Mouse (Mus musculus): Measurements from ENCODE around the gene Pard3. TPM values are rescaled to one million over a fixed set of nuclear protein-coding genes. Genes with fewer than 3 reads are reported as not detected.

Pard3 gene
- polyA plus RNA-seq, 1 experiment, result 58.8 TPM

- TF ChIP-seq CTCF (IDR thresholded peaks at IDR 0.05; ENCODE audit: insufficient read depth, low read length), result no peak
- no peak for TF ChIP-seq POLR2A (IDR thresholded peaks at IDR 0.05; ENCODE audit: borderline replicate concordance, extremely low read depth, low read depth, low read length)
- H3K4me3 ChIP-seq (replicated peaks; ENCODE audit: extremely low read depth, low read depth, low read length), result no peak overlapping the region
- DNase-seq, result no peak
- WGBS, result 54% methylated on average over 5 of the region's 5 CpGs
- H3K4me1 ChIP-seq (ENCODE audit: control insufficient read depth, insufficient read depth, low read length), result no peaks in the 10 kb centered on the region
These were observed 363.2 kb downstream of the Pard3 start for GRCm38 (mm10) chr8:127426857-127427256.

GRCm38 (mm10) chr8:127428004-127428403 lies 364.3 kb downstream of the Pard3 start:
- Histone ChIP-seq H3K4me3 (replicated peaks; ENCODE audit: extremely low read depth, low read depth, low read length) (no peak overlapping the region), H3K4me1 (ENCODE audit: control insufficient read depth, insufficient read depth, low read length) (no peaks in the 10 kb centered on the region; the same call in 1 of the 2 replicates)
- 78% methylated on average over 7 of the region's 7 CpGs for WGBS
- TF ChIP-seq POLR2A (IDR thresholded peaks at IDR 0.05; ENCODE audit: borderline replicate concordance, extremely low read depth, low read depth, low read length), result no peak
- no peak for TF ChIP-seq CTCF (IDR thresholded peaks at IDR 0.05; ENCODE audit: insufficient read depth, low read length)
- DNase-seq, result no peak

GRCm38 (mm10) chr8:127431236-127431635 lies 367.5 kb downstream of the Pard3 start:
- Histone ChIP-seq H3K4me1 (ENCODE audit: control insufficient read depth, insufficient read depth, low read length) (no peaks in the 10 kb centered on the region; the same call in 1 of the 2 replicates), H3K4me3 (replicated peaks; ENCODE audit: extremely low read depth, low read depth, low read length) (no peak overlapping the region)
- no peak for DNase-seq
- TF ChIP-seq POLR2A (IDR thresholded peaks at IDR 0.05; ENCODE audit: borderline replicate concordance, extremely low read depth, low read depth, low read length) (no peak), CTCF (IDR thresholded peaks at IDR 0.05; ENCODE audit: insufficient read depth, low read length) (no peak)
- 80% methylated on average over 2 of the region's 2 CpGs for WGBS

- H3K4me1 ChIP-seq (ENCODE audit: control insufficient read depth, insufficient read depth, low read length), result peaks cover 15% of the 10 kb centered on the region
- TF ChIP-seq POLR2A (IDR thresholded peaks at IDR 0.05; ENCODE audit: borderline replicate concordance, extremely low read depth, low read depth, low read length), result no peak
- DNase-seq, result no peak
- 67% methylated on average over 6 of the region's 6 CpGs for WGBS
- no peak overlapping the region for H3K4me3 ChIP-seq (replicated peaks; ENCODE audit: extremely low read depth, low read depth, low read length)
These were observed 372.3 kb downstream of the Pard3 start for GRCm38 (mm10) chr8:127435975-127436374.

GRCm38 (mm10) chr8:127437613-127438235 lies 374.0 kb downstream of the Pard3 start:
- WGBS, result 75% methylated on average over 5 of the region's 5 CpGs
- Histone ChIP-seq H3K4me3 (replicated peaks; ENCODE audit: extremely low read depth, low read depth, low read length) (no peak overlapping the region), H3K4me1 (ENCODE audit: control insufficient read depth, insufficient read depth, low read length) (peaks cover 15% of the 10 kb centered on the region)
- TF ChIP-seq POLR2A (IDR thresholded peaks at IDR 0.05; ENCODE audit: borderline replicate concordance, extremely low read depth, low read depth, low read length) (no peak), CTCF (IDR thresholded peaks at IDR 0.05; ENCODE audit: insufficient read depth, low read length) (no peak)
- DNase-seq, result no peak

GRCm38 (mm10) chr8:127438625-127439391 lies 375.1 kb downstream of the Pard3 start:
- peaks cover 15% of the 10 kb centered on the region for H3K4me1 ChIP-seq (ENCODE audit: control insufficient read depth, insufficient read depth, low read length)
- TF ChIP-seq POLR2A (IDR thresholded peaks at IDR 0.05; ENCODE audit: borderline replicate concordance, extremely low read depth, low read depth, low read length) (no peak), CTCF (IDR thresholded peaks at IDR 0.05; ENCODE audit: insufficient read depth, low read length) (peak; percentile 83)
- 40% methylated on average over 8 of the region's 8 CpGs for WGBS
- peak; percentile 43 for DNase-seq
- H3K4me3 ChIP-seq (replicated peaks; ENCODE audit: extremely low read depth, low read depth, low read length), result peak overlapping the region; percentile 32

GRCm38 (mm10) chr8:127439392-127440160 lies 375.9 kb downstream of the Pard3 start:
- TF ChIP-seq CTCF (IDR thresholded peaks at IDR 0.05; ENCODE audit: insufficient read depth, low read length) (no peak), POLR2A (IDR thresholded peaks at IDR 0.05; ENCODE audit: borderline replicate concordance, extremely low read depth, low read depth, low read length) (no peak)
- WGBS, result 27% methylated on average over 10 of the region's 10 CpGs
- Histone ChIP-seq H3K4me1 (ENCODE audit: control insufficient read depth, insufficient read depth, low read length) (peaks cover 15% of the 10 kb centered on the region), H3K4me3 (replicated peaks; ENCODE audit: extremely low read depth, low read depth, low read length) (peak overlapping the region; percentile 45)
- DNase-seq, result peak; percentile 36

GRCm38 (mm10) chr8:127440161-127440833 lies 376.6 kb downstream of the Pard3 start:
- 49% methylated on average over 9 of the region's 9 CpGs for WGBS
- TF ChIP-seq POLR2A (IDR thresholded peaks at IDR 0.05; ENCODE audit: borderline replicate concordance, extremely low read depth, low read depth, low read length), result no peak
- TF ChIP-seq CTCF (IDR thresholded peaks at IDR 0.05; ENCODE audit: insufficient read depth, low read length), result no peak
- Histone ChIP-seq H3K4me1 (ENCODE audit: control insufficient read depth, insufficient read depth, low read length) (peaks cover 15% of the 10 kb centered on the region), H3K4me3 (replicated peaks; ENCODE audit: extremely low read depth, low read depth, low read length) (peak overlapping the region; percentile 70)
- DNase-seq, result peak; percentile 22

All from lung, adult 2 months (tissue).